Mouse (Mus musculus): ENCODE data around the gene Lpar5.

- TF ChIP-seq TAL1 (conservative IDR thresholded peaks at IDR 0.05; ENCODE audit: low read depth, low read length), result no peak
- no peak for TF ChIP-seq GATA1 (IDR thresholded peaks at IDR 0.05; ENCODE audit: borderline replicate concordance, low read length)
- no peak for TF ChIP-seq CTCF (IDR thresholded peaks at IDR 0.05; ENCODE audit: low read depth, low read length)
- TF ChIP-seq POLR2AphosphoS5 (IDR thresholded peaks at IDR 0.05; ENCODE audit: insufficient replicate concordance, low read depth, low read length), result no peak
- TF ChIP-seq GATA2 (IDR thresholded peaks at IDR 0.05; ENCODE audit: borderline replicate concordance, low read depth, low read length), result no peak
These were observed at the start of gene Lpar5 for GRCm38 (mm10) chr6:125067571-125067995.
